Mouse (Mus musculus) cerebellum, adult 2 months (tissue): ENCODE results near the gene Dok5.

Source experiments
- CTCF ChIP-seq: fragments of 200-500 bp; IDR thresholded peaks from 2 replicates; pipeline ENCODE4 v1.5.1; 2011; ENCODE audit warnings: low read depth, mild to moderate bottlenecking, control low read depth, low read length, moderate library complexity, borderline replicate concordance; ENCODE audit not compliant: insufficient read depth
- POLR2A ChIP-seq: fragments of 200-500 bp; IDR thresholded peaks from 2 replicates; pipeline ENCODE4 v1.6.1; 2011; ENCODE audit warnings: low read length, control low read depth, borderline replicate concordance; ENCODE audit not compliant: insufficient read depth

- no peak for TF ChIP-seq POLR2A
- no peak for TF ChIP-seq CTCF
These were observed 194.6 kb downstream of the Dok5 start for GRCm38 (mm10) chr2:170926237-170926636.
